Mouse (Mus musculus): Measurements from ENCODE around the gene Krtap1-5. TPM values are rescaled to one million over a fixed set of nuclear protein-coding genes. Genes with fewer than 3 reads are reported as not detected.
"Not testable (repeated sequence)": the region's sequence is repeated elsewhere in the genome, so short reads cannot be mapped to it uniquely, and the experiment has no call there.

Gene Krtap1-5
- polyA plus RNA-seq (2012; rRNA removed), result not detected in 2 replicates

- TF ChIP-seq CTCF (conservative IDR thresholded peaks at IDR 0.05; ENCODE audit: insufficient read depth, insufficient read length, low read depth, low read length), result no peak
- no peak for TF ChIP-seq POLR2A (IDR thresholded peaks at IDR 0.05; ENCODE audit: low read depth, low read length)
- DNase-seq, result no peak
- no peaks in the 10 kb centered on the region for H3K4me1 ChIP-seq (ENCODE audit: control insufficient read depth, insufficient read depth, low read length)
- no peaks in the 10 kb centered on the region for H3K36me3 ChIP-seq (ENCODE audit: control insufficient read depth, insufficient read depth, low read length)
- 84% methylated on average over 6 of the region's 6 CpGs for WGBS
- no peak within 1 kb of the TSS for H3K27ac ChIP-seq (ENCODE audit: insufficient read depth, low read depth, low read length)
- H3K27me3 ChIP-seq (replicated peaks; ENCODE audit: control insufficient read depth, insufficient read depth, low read length), result no peaks in the 10 kb centered on the region
- H3K4me3 ChIP-seq (ENCODE audit: insufficient read depth, low read depth, low read length), result no peak within 1 kb of the TSS
Observed at GRCm38 (mm10) chr11:99580636-99581035, at the start of gene Krtap1-5. Gene Krtap1-5 (minus strand): TSS chr11:99581016.

GRCm38 (mm10) chr11:99628138-99628537 lies 47.3 kb upstream of the Krtap1-5 start, which contains the start of gene Krtap4-1:
Gene Krtap4-1 (minus strand): TSS chr11:99628238.
- WGBS, result 70% methylated on average over 4 of the region's 4 CpGs
- TF ChIP-seq POLR2A (IDR thresholded peaks at IDR 0.05; ENCODE audit: low read depth, low read length), result no peak
- no peak for TF ChIP-seq CTCF (conservative IDR thresholded peaks at IDR 0.05; ENCODE audit: insufficient read depth, insufficient read length, low read depth, low read length)

DNA sequence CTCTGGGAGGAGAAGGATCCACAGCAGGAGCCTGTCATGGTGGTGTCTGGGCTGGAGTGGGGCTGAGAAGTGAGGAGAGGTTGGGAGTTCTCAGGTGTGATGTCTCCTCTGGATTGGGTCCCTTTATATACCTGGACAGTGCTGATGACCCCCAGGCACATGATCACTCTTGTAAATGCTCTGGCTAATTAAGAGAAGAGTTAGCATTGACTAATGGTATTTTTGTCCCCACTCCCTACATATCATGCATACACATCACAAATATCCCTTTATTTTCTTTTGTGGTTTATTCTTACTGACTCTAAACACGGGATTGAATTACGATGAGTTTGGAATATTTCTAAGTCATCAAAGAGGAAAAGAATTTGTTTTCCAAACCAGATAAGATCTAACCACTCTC lies 39.5 kb upstream of the Krtap1-5 start, which contains the start of gene Gm11562:
TSS of gene Gm11562 (minus strand) at position 101 of the 400 bp plus-strand sequence.
- no peak within 1 kb of the TSS for H3K27ac ChIP-seq (ENCODE audit: insufficient read depth, low read depth, low read length)
- no peak for DNase-seq
- no peaks in the 10 kb centered on the region for H3K36me3 ChIP-seq (ENCODE audit: control insufficient read depth, insufficient read depth, low read length)
- no peak for TF ChIP-seq CTCF (conservative IDR thresholded peaks at IDR 0.05; ENCODE audit: insufficient read depth, insufficient read length, low read depth, low read length)
- no peak for TF ChIP-seq POLR2A (IDR thresholded peaks at IDR 0.05; ENCODE audit: low read depth, low read length)
- 68% methylated on average over 2 of the region's 2 CpGs for WGBS
- no peaks in the 10 kb centered on the region for H3K27me3 ChIP-seq (replicated peaks; ENCODE audit: control insufficient read depth, insufficient read depth, low read length)
- H3K4me3 ChIP-seq (ENCODE audit: insufficient read depth, low read depth, low read length), result no peak within 1 kb of the TSS
- H3K4me1 ChIP-seq (ENCODE audit: control insufficient read depth, insufficient read depth, low read length), result no peaks in the 10 kb centered on the region

More at GRCm38 (mm10) chr11:99628138-99628537, 47.3 kb upstream of the Krtap1-5 start, which contains the start of gene Krtap4-1:
- no peak for DNase-seq
- Histone ChIP-seq H3K27me3 (replicated peaks; ENCODE audit: control insufficient read depth, insufficient read depth, low read length) (no peaks in the 10 kb centered on the region), H3K4me3 (ENCODE audit: insufficient read depth, low read depth, low read length) (no peak within 1 kb of the TSS), H3K4me1 (ENCODE audit: control insufficient read depth, insufficient read depth, low read length) (no peaks in the 10 kb centered on the region), H3K36me3 (ENCODE audit: control insufficient read depth, insufficient read depth, low read length) (no peaks in the 10 kb centered on the region), H3K27ac (ENCODE audit: insufficient read depth, low read depth, low read length) (no peak within 1 kb of the TSS)

DNA sequence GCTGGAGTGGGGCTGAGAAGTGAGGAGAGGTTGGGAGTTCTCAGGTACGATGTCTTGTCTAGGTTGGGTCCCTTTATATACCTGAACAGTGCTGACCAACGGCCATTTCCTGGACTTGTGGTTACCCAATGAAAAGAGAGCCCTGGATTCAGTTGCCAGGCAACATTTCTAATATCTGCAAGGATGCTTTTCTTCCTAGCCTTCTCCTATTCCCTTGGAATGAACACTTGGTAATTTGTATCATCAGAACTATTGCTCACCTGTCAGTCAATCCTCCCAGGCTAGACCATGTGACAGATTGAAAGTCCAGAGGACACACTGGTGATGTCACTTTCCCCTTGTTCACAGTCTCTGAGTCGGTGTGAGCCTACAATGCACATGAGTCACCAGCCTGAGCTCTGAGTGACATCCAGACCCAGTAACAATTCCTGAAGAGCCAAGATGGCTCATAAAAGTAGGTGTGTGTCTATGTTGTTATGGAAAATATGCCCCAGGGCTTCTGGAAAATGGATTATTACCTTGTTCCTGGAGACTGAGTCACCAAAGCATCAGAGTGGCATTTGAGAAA lies 34.1 kb upstream of the Krtap1-5 start, which contains the start of gene Krtap2-4:
TSS of gene Krtap2-4 (minus strand) at position 51 of the 568 bp plus-strand sequence.
- Histone ChIP-seq H3K36me3 (ENCODE audit: control insufficient read depth, insufficient read depth, low read length) (no peaks in the 10 kb centered on the region), H3K4me1 (ENCODE audit: control insufficient read depth, insufficient read depth, low read length) (no peaks in the 10 kb centered on the region), H3K27me3 (replicated peaks; ENCODE audit: control insufficient read depth, insufficient read depth, low read length) (no peaks in the 10 kb centered on the region), H3K4me3 (ENCODE audit: insufficient read depth, low read depth, low read length) (no peak within 1 kb of the TSS), H3K27ac (ENCODE audit: insufficient read depth, low read depth, low read length) (no peak within 1 kb of the TSS)
- TF ChIP-seq POLR2A (IDR thresholded peaks at IDR 0.05; ENCODE audit: low read depth, low read length), result no peak
- TF ChIP-seq CTCF (conservative IDR thresholded peaks at IDR 0.05; ENCODE audit: insufficient read depth, insufficient read length, low read depth, low read length), result no peak
- 73% methylated on average over 3 of the region's 3 CpGs for WGBS
- DNase-seq, result no peak

DNA sequence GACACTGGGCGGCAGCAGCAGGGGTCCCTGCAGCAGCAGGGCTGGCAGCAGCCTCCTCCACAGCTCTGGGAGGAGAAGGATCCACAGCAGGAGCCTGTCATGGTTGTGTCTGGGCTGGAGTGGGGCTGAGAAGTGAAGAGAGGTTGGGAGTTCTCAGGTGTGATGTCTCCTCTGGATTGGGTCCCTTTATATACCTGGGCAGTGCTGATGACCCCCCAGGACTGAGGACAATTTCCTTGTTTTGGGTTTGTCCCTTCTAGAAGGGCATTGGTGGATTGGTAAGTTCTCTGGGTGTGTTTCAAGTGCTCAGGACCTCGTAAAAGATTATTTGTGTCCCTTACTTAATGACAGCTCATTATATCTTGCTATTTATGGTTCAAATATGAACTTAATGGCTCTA lies 29.3 kb upstream of the Krtap1-5 start, which contains the start of gene Gm11937:
TSS of gene Gm11937 (minus strand) at position 101 of the 400 bp plus-strand sequence.
- not testable (repeated sequence) for H3K4me3 ChIP-seq (ENCODE audit: insufficient read depth, low read depth, low read length); H3K4me1 ChIP-seq (ENCODE audit: control insufficient read depth, insufficient read depth, low read length); H3K27ac ChIP-seq (ENCODE audit: insufficient read depth, low read depth, low read length); DNase-seq; H3K27me3 ChIP-seq (replicated peaks; ENCODE audit: control insufficient read depth, insufficient read depth, low read length); H3K36me3 ChIP-seq (ENCODE audit: control insufficient read depth, insufficient read depth, low read length)
- 59% methylated on average over 1 of the region's 2 CpGs for WGBS

DNA sequence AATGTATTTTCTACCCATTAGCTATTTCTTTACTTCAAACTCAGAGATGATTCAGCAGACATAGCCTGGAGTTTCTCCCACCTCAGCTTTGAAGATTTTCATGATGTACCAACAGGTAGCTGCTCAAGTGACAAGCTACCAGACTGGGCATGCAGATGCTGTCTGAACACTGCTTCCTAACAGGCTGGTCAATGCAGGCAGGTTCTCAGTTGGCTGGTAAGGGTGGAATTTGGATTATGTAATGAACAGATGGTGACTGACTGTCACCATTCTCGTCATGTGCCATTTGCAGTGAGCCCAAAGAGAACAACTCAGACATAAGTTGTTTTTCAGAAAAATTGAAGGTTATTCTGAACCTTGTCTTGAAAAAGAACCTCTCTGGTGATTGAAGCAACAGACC lies 28.3 kb upstream of the Krtap1-5 start:
- no peaks in the 10 kb centered on the region for H3K4me1 ChIP-seq (ENCODE audit: control insufficient read depth, insufficient read depth, low read length)
- TF ChIP-seq CTCF (conservative IDR thresholded peaks at IDR 0.05; ENCODE audit: insufficient read depth, insufficient read length, low read depth, low read length) (no peak), POLR2A (IDR thresholded peaks at IDR 0.05; ENCODE audit: low read depth, low read length) (no peak)
- H3K36me3 ChIP-seq (ENCODE audit: control insufficient read depth, insufficient read depth, low read length), result no peaks in the 10 kb centered on the region
- H3K4me3 ChIP-seq (ENCODE audit: insufficient read depth, low read depth, low read length), result no peak overlapping the region
- H3K27me3 ChIP-seq (replicated peaks; ENCODE audit: control insufficient read depth, insufficient read depth, low read length), result no peaks in the 10 kb centered on the region
- 76% methylated on average over 1 of the region's 1 CpGs for WGBS
- DNase-seq, result no peak
- no peak overlapping the region for H3K27ac ChIP-seq (ENCODE audit: insufficient read depth, low read depth, low read length)

GRCm38 (mm10) chr11:99603208-99603607 lies 22.4 kb upstream of the Krtap1-5 start, which contains the start of gene Gm11938:
Gene Gm11938 (minus strand): TSS chr11:99603308.
- H3K4me3 ChIP-seq (ENCODE audit: insufficient read depth, low read depth, low read length); H3K27ac ChIP-seq (ENCODE audit: insufficient read depth, low read depth, low read length); H3K4me1 ChIP-seq (ENCODE audit: control insufficient read depth, insufficient read depth, low read length); H3K27me3 ChIP-seq (replicated peaks; ENCODE audit: control insufficient read depth, insufficient read depth, low read length); DNase-seq; H3K36me3 ChIP-seq (ENCODE audit: control insufficient read depth, insufficient read depth, low read length): not testable (repeated sequence)
- 39% methylated on average over 1 of the region's 1 CpGs for WGBS

DNA sequence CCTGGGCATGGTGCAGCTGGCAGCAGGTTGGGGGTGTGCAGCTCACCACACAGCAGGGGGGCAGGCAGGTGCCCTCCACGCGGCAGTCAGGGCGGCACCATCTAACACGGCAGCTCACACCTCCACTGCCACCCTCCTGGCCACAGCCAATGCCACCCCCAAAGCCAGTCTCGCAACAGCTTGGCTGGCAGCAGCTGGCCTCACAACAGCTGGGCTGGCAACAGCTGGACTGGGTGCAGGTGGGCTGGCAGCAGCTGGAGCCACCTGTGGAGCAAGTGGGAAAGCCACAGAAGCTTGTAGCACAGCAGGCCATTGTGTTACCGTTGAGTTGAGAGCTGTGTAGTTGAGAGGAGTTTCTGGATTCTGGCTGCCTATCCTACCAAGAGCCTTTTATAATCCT lies 16.9 kb upstream of the Krtap1-5 start, which contains the start of gene Krtap9-3:
TSS of gene Krtap9-3 (minus strand) at position 364 of the 400 bp plus-strand sequence.
- H3K27me3 ChIP-seq (replicated peaks; ENCODE audit: control insufficient read depth, insufficient read depth, low read length); H3K27ac ChIP-seq (ENCODE audit: insufficient read depth, low read depth, low read length); H3K4me1 ChIP-seq (ENCODE audit: control insufficient read depth, insufficient read depth, low read length); H3K4me3 ChIP-seq (ENCODE audit: insufficient read depth, low read depth, low read length); DNase-seq; H3K36me3 ChIP-seq (ENCODE audit: control insufficient read depth, insufficient read depth, low read length): not testable (repeated sequence)
- 66% methylated on average over 6 of the region's 6 CpGs for WGBS

All from kidney, adult 2 months (tissue).